Mouse (Mus musculus) heart, embryonic 11.5 days (tissue): ENCODE data around the gene Bdh1. TPM values are rescaled to one million over a fixed set of nuclear protein-coding genes. Genes with fewer than 3 reads are reported as not detected.

Experiments used
- ATAC-seq: fragments of 200-750 bp; cut with Nextera tagmentation; replicated peaks from 2 replicates; pipeline ENCODE4 v1.8.0; 2017; ENCODE audit warnings: moderate library complexity; ENCODE audit not compliant: insufficient number of reproducible peaks, low FRiP score, low TSS enrichment
- H3K27ac ChIP-seq: fragments of 300-500 bp; sonication (generic); 2 replicates; pipeline ENCODE4 v1.5.1; 2014; ENCODE audit warnings: mild to moderate bottlenecking, low read depth, low read length
- H3K27me3 ChIP-seq: fragments of 300-500 bp; sonication (generic); 2 replicates; pipeline ENCODE4 v1.6.1; 2014; ENCODE audit warnings: mild to moderate bottlenecking, low read length, mixed read lengths; ENCODE audit not compliant: control insufficient read depth, insufficient read depth
- H3K36me3 ChIP-seq: fragments of 300-500 bp; sonication (generic); 2 replicates; pipeline ENCODE4 v1.6.1; 2014; ENCODE audit warnings: mild to moderate bottlenecking, low read length, moderate library complexity, mixed read lengths; ENCODE audit not compliant: control insufficient read depth, insufficient read depth
- H3K4me1 ChIP-seq: fragments of 300-500 bp; sonication (generic); 2 replicates; pipeline ENCODE4 v1.6.1; 2014; ENCODE audit warnings: low read length; ENCODE audit not compliant: control insufficient read depth, insufficient read depth
- H3K4me2 ChIP-seq: fragments of 300-500 bp; sonication (generic); 2 replicates; pipeline ENCODE4 v1.6.1; 2014; ENCODE audit warnings: mild to moderate bottlenecking, moderate library complexity
- H3K4me3 ChIP-seq: fragments of 300-500 bp; sonication (generic); 2 replicates; pipeline ENCODE4 v1.5.1; 2014; ENCODE audit warnings: low read depth, low read length
- H3K9ac ChIP-seq: fragments of 300-500 bp; sonication (generic); 2 replicates; pipeline ENCODE4 v1.6.1; 2014; ENCODE audit warnings: mild to moderate bottlenecking, low read depth, low read length, moderate library complexity
- H3K9me3 ChIP-seq: fragments of 300-500 bp; sonication (generic); replicated peaks from 2 replicates; pipeline ENCODE4 v1.6.1; 2016; ENCODE audit warnings: low read length; ENCODE audit not compliant: control insufficient read depth
- WGBS: fragments of 180-500 bp; shearing (Covaris S2); extraction: QIAGEN DNeasy Blood & Tissue Kit; methylation state at CpG from one replicate; pipeline ENCODE4 v1.1.7; 2014; ENCODE audit not compliant: insufficient replicate concordance; 5-methylcytosine and 5-hydroxymethylcytosine counted together
- polyA plus RNA-seq: library from polyadenylated mRNA; unstranded; fragments of >200 nt; fragmentation: Nextera tagmentation; extraction: Ambion mirVana; gene quantifications from 2 replicates; pipeline ENCODE4 v1.2.1, GENCODE M21; 2014

The Bdh1 gene
- polyA plus RNA-seq, 1 experiment from 2014 or later, result 19.3 TPM

DNA sequence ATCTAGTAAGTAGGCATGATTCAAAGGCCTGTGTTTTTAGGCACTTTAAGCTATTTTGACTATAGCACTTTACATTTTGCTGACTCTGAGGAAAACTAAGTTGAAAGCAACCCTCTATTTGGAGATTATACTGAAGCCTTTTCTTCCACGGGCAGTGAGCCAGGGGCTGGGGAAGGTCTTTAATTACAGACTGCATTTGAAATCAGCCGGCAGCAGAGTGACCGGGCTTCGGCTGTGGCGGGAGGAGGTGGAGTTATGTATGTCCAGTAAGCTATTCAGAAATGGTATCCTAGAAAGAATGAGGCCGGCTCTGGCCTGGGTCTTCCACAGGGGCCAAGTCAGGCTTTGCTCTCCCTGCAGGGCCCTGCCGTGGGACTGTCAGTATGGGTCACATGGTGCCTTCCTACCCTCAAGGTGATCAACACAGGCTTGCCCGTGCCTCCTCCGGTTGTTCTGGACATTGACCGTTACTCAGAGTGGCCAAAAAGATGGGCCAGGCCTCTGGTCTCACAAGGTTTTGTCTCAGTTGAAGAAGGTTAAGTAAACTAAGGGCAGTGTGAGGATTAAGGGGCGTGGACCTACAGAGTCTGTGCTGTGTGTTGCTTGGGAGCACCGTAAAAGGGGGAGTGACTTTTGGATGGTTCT, 11.5 kb downstream of the Bdh1 start:
- H3K4me2 ChIP-seq, result no peak overlapping the region
- no peak for ATAC-seq
- no peak overlapping the region for H3K27ac ChIP-seq
- H3K4me3 ChIP-seq, result no peak overlapping the region
- peaks cover 4% of the 10 kb centered on the region for H3K27me3 ChIP-seq
- no peaks in the 10 kb centered on the region for H3K36me3 ChIP-seq
- H3K9me3 ChIP-seq, result no peaks in the 10 kb centered on the region
- peaks cover 12% of the 10 kb centered on the region for H3K4me1 ChIP-seq
- H3K9ac ChIP-seq, result no peak overlapping the region
- 78% methylated on average over 12 of the region's 12 CpGs for WGBS

DNA sequence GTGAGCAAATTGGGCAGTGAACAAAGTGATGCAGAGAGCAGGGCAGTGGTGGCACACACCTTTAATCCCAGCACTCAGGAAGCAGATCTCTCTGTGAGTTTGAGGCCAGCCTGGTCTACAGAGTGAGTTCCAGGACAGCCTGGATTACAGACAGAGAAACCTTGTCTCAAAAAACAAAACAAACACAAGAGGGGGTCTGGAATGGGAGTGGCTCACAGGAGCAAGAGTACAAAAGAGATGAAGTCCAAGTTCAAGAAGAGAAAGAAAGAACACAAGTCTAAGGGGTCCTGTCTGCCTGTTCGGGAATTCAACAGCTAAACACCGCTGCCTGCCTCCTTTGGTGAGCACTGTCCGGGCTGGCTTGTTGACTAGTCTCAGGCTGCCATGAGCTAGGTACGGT, 13.1 kb downstream of the Bdh1 start:
- Histone ChIP-seq H3K9me3 (no peaks in the 10 kb centered on the region), H3K27me3 (no peaks in the 10 kb centered on the region), H3K9ac (no peak overlapping the region), H3K4me2 (no peak overlapping the region), H3K36me3 (no peaks in the 10 kb centered on the region), H3K4me1 (peaks cover under 1% of the 10 kb centered on the region; the same call in 1 of the 2 replicates), H3K4me3 (no peak overlapping the region), H3K27ac (no peak overlapping the region)
- ATAC-seq, result no peak
- 79% methylated on average over 4 of the region's 4 CpGs for WGBS

DNA sequence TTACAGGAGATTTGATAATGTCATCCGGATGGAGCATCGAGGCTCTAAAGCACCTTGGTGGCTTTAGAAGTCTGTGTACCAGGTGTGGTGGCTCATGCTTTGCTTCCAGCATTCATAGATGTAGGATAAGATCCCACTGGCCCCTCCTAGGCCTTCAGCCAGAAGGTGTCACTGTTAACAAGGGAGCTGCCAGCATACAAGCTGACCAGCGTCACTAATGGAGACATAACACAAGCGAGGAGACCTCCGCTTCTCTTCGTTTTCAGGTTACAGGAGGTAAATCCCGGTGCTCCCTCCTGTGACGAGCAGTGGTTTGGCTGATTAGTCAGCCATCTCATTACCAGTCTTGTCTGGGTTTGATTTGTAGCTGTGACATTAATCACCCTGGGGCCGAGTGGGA, 14.0 kb downstream of the Bdh1 start:
- no peak overlapping the region for H3K4me2 ChIP-seq
- H3K4me1 ChIP-seq, result no peaks in the 10 kb centered on the region; the same call in 1 of the 2 replicates
- H3K9ac ChIP-seq, result no peak overlapping the region
- no peak for ATAC-seq
- no peaks in the 10 kb centered on the region for H3K9me3 ChIP-seq
- no peak overlapping the region for H3K4me3 ChIP-seq
- H3K27me3 ChIP-seq, result no peaks in the 10 kb centered on the region
- H3K36me3 ChIP-seq, result no peaks in the 10 kb centered on the region
- no peak overlapping the region for H3K27ac ChIP-seq
- WGBS, result 41% methylated on average over 9 of the region's 9 CpGs

DNA sequence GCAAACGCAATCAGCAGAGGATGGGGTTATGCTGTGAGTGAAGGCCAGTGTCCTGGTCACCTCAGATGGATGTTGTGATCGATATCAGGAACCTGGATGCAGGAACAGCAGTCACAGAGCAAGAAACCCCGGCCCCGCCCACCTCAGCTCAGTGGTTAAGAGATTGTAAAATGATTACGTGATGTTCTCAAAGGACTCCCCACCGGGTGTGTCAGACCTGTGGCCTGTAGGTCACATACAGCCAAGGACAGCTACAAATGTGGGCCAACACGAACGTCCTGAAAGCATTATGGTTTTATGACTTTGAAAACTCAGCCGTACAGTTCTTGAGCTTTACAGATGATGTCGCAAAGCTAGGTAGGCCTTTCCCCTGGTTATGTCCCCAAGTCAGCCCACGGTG, 15.3 kb downstream of the Bdh1 start:
- Histone ChIP-seq H3K4me3 (no peak overlapping the region), H3K27me3 (no peaks in the 10 kb centered on the region), H3K27ac (no peak overlapping the region), H3K9ac (no peak overlapping the region), H3K4me1 (no peaks in the 10 kb centered on the region; the same call in 1 of the 2 replicates), H3K4me2 (no peak overlapping the region), H3K36me3 (no peaks in the 10 kb centered on the region), H3K9me3 (no peaks in the 10 kb centered on the region)
- ATAC-seq, result no peak
- WGBS, result 86% methylated on average over 11 of the region's 11 CpGs

DNA sequence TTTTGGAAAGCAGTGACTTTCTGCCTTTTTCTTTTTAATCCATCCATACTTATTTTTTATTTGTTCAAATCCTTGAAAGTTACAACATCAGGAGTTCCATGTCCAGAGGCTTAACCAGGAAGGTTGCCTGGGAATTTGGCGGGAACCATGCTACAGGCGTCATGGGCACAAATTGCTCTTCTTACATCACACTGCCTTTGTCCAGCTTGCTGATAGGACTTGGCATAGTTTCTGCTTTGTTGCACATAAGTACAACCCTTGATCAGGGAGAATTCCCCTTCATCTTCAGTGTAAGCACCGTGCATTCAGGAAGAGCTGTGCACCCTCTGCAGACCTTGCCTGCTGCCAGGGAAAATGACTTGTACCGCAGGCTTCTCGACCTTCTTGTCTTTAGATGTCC, 17.4 kb downstream of the Bdh1 start:
- Histone ChIP-seq H3K4me1 (no peaks in the 10 kb centered on the region), H3K9me3 (no peaks in the 10 kb centered on the region), H3K27me3 (no peaks in the 10 kb centered on the region), H3K27ac (no peak overlapping the region), H3K4me2 (no peak overlapping the region), H3K4me3 (no peak overlapping the region), H3K36me3 (no peaks in the 10 kb centered on the region), H3K9ac (no peak overlapping the region)
- WGBS, result 91% methylated on average over 5 of the region's 5 CpGs
- ATAC-seq, result no peak

DNA sequence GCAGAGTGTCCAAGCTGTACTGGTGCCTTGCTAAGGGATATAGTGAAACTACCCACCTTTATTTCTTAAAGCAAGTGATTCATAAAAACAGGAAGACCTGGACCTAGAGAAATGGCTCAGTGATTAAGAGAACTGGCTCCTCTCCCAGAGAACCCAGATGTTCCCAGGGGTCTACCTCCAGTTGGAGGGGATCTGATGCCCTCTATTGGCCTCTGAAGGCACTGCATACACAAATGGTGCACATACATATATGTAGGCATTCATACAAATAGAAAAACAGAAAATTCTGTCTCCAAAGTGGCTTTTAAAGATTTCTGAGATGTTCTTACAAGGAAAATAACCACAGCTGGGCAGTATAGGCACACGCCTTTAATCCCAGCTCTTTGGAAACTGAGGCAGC, 18.0 kb downstream of the Bdh1 start:
- WGBS, result 82% methylated on average over 1 of the region's 1 CpGs
- Histone ChIP-seq H3K27ac (no peak overlapping the region), H3K9me3 (no peaks in the 10 kb centered on the region), H3K4me2 (no peak overlapping the region), H3K4me3 (no peak overlapping the region), H3K36me3 (no peaks in the 10 kb centered on the region), H3K27me3 (no peaks in the 10 kb centered on the region), H3K4me1 (no peaks in the 10 kb centered on the region), H3K9ac (no peak overlapping the region)
- no peak for ATAC-seq

DNA sequence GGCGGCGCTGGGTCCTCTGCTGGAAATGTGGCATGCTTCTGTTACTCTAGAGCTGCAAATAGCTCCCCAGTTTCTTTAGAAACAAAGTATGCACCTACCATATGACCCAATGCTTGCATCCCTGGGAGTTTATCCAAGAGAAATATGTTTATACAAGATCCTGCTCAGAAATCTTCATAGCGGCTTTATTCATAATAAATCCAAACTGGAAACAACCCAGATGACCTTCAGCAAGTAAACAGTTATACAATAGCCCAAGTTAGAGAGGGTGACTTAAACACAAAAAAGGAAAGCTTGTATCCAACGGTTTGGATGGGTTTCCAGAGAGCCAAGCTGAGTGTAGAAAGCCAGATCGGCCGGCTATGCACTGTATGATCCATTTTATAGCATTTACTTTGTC, 22.4 kb downstream of the Bdh1 start:
- H3K9ac ChIP-seq, result no peak overlapping the region
- no peak overlapping the region for H3K4me3 ChIP-seq
- H3K27ac ChIP-seq, result no peak overlapping the region
- no peaks in the 10 kb centered on the region for H3K9me3 ChIP-seq
- H3K27me3 ChIP-seq, result no peaks in the 10 kb centered on the region
- WGBS, result 89% methylated on average over 6 of the region's 6 CpGs
- H3K36me3 ChIP-seq, result no peaks in the 10 kb centered on the region
- no peaks in the 10 kb centered on the region for H3K4me1 ChIP-seq
- ATAC-seq, result no peak
- H3K4me2 ChIP-seq, result no peak overlapping the region

DNA sequence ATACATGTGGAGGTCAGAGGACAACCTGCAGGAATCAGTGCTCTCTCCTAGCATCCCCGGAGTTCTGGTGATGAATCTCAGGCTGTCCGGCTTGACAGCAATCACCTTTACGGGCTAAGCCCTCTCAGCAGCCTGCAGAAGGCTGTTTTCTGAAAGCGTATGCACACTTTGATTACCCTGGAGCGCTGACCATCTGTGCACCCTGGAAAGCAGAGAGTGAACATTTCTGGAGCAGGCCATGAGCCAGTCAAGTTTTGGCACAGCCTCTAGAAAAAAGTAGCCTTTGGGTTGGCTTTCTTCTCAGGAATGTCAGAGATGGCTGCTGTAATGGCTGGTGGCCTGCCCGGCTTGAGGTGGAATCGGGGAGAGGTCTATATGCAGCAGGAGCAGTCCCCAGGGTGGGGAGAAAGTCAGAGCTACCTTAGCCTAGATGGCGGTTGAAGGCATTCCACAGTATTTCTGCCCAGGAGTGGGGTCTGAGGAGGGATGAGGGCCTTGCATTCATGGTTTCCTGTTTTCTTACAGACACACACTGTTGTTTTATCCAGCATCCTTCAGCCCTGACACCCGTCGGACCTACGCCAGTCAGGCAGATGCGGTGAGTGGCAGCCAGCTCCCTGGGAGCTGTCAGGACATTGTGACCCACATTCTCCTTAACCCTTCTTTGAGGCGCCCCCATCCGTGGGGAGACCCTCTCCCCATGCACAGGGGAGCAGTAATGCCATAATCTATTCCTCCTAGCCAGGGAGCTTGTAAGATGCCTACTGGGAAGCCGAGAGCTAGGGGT, 24.2 kb downstream of the Bdh1 start:
- H3K4me2 ChIP-seq, result no peak overlapping the region
- no peak overlapping the region for H3K9ac ChIP-seq
- H3K36me3 ChIP-seq, result no peaks in the 10 kb centered on the region
- no peaks in the 10 kb centered on the region for H3K9me3 ChIP-seq
- no peak for ATAC-seq
- no peaks in the 10 kb centered on the region for H3K4me1 ChIP-seq
- no peaks in the 10 kb centered on the region for H3K27me3 ChIP-seq
- WGBS, result 69% methylated on average over 15 of the region's 15 CpGs
- H3K27ac ChIP-seq, result no peak overlapping the region
- no peak overlapping the region for H3K4me3 ChIP-seq

DNA sequence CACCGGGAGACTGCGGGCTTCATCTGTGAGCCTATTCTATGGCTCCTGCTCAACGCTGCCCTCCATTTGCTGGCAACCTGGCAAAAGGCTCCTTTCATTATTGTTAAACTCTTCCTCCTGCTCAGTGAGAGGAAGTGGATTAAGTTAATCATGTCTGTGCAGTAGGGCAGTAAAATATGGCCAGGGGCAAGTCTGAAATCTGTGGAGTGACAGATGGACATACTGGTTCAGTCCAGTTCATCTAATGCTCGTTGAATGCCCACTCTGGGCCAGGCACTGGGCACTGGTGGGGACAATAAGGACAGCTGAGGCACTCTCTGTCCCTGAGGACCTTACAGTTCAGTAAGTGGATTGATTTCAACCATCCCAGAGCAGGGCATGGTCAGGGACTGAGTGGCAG, 27.9 kb downstream of the Bdh1 start:
- 82% methylated on average over 4 of the region's 4 CpGs for WGBS
- Histone ChIP-seq H3K27me3 (no peaks in the 10 kb centered on the region), H3K4me2 (no peak overlapping the region), H3K9me3 (no peaks in the 10 kb centered on the region), H3K4me3 (no peak overlapping the region), H3K27ac (no peak overlapping the region), H3K36me3 (no peaks in the 10 kb centered on the region), H3K4me1 (no peaks in the 10 kb centered on the region), H3K9ac (no peak overlapping the region)
- ATAC-seq, result no peak
